Mouse (Mus musculus): ENCODE results near the gene Ror2.
"Not testable (repeated sequence)": the region's sequence is repeated elsewhere in the genome, so short reads cannot be mapped to it uniquely, and the experiment has no call there.

Ror2 gene

GRCm38 (mm10) chr13:53285756-53286361 lies at the start of gene Ror2:
Gene Ror2, minus strand, starts transcription at chr13:53286124.
- no peak for DNase-seq (ENCODE audit: low read depth)

- no peak for DNase-seq (ENCODE audit: low read depth)
Observed at GRCm38 (mm10) chr13:53333769-53334168, 47.8 kb upstream of the Ror2 start.

- no peak for DNase-seq (ENCODE audit: low read depth)
Observed at GRCm38 (mm10) chr13:53330246-53330645, 44.3 kb upstream of the Ror2 start.

GRCm38 (mm10) chr13:53325531-53325930 lies 39.6 kb upstream of the Ror2 start:
- no peak for DNase-seq (ENCODE audit: low read depth)

- DNase-seq (ENCODE audit: low read depth) = no peak
Observed at GRCm38 (mm10) chr13:53323661-53324060, 37.7 kb upstream of the Ror2 start.

GRCm38 (mm10) chr13:53320899-53321298 lies 35.0 kb upstream of the Ror2 start:
- DNase-seq (ENCODE audit: low read depth) = no peak

GRCm38 (mm10) chr13:53316515-53317295 lies 30.8 kb upstream of the Ror2 start:
- DNase-seq (ENCODE audit: low read depth) = no peak

GRCm38 (mm10) chr13:53315757-53316156 lies 29.8 kb upstream of the Ror2 start:
- DNase-seq (ENCODE audit: low read depth) = not testable (repeated sequence)

- no peak for DNase-seq (ENCODE audit: low read depth)
Observed at GRCm38 (mm10) chr13:53310442-53310841, 24.5 kb upstream of the Ror2 start.

GRCm38 (mm10) chr13:53309661-53310160 lies 23.8 kb upstream of the Ror2 start:
- DNase-seq (ENCODE audit: low read depth) = no peak

- DNase-seq (ENCODE audit: low read depth) = no peak
Observed at GRCm38 (mm10) chr13:53309148-53309547, 23.2 kb upstream of the Ror2 start.

- no peak for DNase-seq (ENCODE audit: low read depth)
Observed at GRCm38 (mm10) chr13:53306836-53307235, 20.9 kb upstream of the Ror2 start.

- DNase-seq (ENCODE audit: low read depth) = no peak
Observed at GRCm38 (mm10) chr13:53305256-53305655, 19.3 kb upstream of the Ror2 start.

- DNase-seq (ENCODE audit: low read depth) = no peak
Observed at GRCm38 (mm10) chr13:53302688-53303087, 16.8 kb upstream of the Ror2 start.

GRCm38 (mm10) chr13:53293065-53293464 lies 7.1 kb upstream of the Ror2 start:
- DNase-seq (ENCODE audit: low read depth) = no peak

GRCm38 (mm10) chr13:53292244-53292643 lies 6.3 kb upstream of the Ror2 start:
- no peak for DNase-seq (ENCODE audit: low read depth)

- DNase-seq (ENCODE audit: low read depth) = no peak
Observed at GRCm38 (mm10) chr13:53285261-53285755, 616 bp downstream of the Ror2 start.

- DNase-seq (ENCODE audit: low read depth) = no peak
Observed at GRCm38 (mm10) chr13:53284740-53285191, 1.2 kb downstream of the Ror2 start.

- DNase-seq (ENCODE audit: low read depth) = no peak
Observed at GRCm38 (mm10) chr13:53281604-53282396, 4.1 kb downstream of the Ror2 start.

GRCm38 (mm10) chr13:53278908-53279307 lies 7.0 kb downstream of the Ror2 start:
- no peak for DNase-seq (ENCODE audit: low read depth)

- no peak for DNase-seq (ENCODE audit: low read depth)
Observed at GRCm38 (mm10) chr13:53276381-53276780, 9.5 kb downstream of the Ror2 start.

- DNase-seq (ENCODE audit: low read depth) = no peak
Observed at GRCm38 (mm10) chr13:53275778-53276177, 10.1 kb downstream of the Ror2 start.
